Mouse (Mus musculus) central nervous system, embryonic 11.5 days (tissue): Measurements from ENCODE around the gene Klf1. TPM values are rescaled to one million over a fixed set of nuclear protein-coding genes. Genes with fewer than 3 reads are reported as not detected.

Source experiments
- polyA plus RNA-seq: library from polyadenylated mRNA; depleted of rRNA; stranded (reverse); fragments of >200 nt; gene quantifications from 2 replicates; pipeline ENCODE4 v1.2.3, GENCODE M21; 2012; rRNA removed

The Klf1 gene
- 13.0 and 22.9 TPM in 2 replicates for polyA plus RNA-seq

DNA sequence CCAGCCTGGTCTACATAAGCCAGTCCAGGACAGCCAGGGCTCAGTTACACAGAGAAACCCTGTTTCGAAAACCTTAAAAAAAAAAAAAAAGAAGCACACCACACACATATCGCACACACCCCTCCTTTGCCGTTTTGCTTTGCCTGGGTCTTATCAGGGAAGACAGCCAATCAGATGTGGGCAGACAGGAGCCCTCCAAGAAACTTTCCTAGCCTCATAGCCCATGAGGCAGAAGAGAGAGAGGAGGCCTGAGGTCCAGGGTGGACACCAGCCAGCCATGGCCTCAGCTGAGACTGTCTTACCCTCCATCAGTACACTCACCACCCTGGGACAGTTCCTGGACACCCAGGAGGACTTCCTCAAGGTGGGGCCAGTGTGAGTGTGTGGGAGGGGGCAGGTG, at the start of gene Klf1:
Gene Klf1 (plus strand): TSS at position 177 of the 400 bp plus-strand sequence.

GRCm38 (mm10) chr8:84856864-84857441, 44.8 kb upstream of the Klf1 start, which contains the start of gene Farsa:
Gene Farsa, plus strand, starts transcription at chr8:84856989.

DNA sequence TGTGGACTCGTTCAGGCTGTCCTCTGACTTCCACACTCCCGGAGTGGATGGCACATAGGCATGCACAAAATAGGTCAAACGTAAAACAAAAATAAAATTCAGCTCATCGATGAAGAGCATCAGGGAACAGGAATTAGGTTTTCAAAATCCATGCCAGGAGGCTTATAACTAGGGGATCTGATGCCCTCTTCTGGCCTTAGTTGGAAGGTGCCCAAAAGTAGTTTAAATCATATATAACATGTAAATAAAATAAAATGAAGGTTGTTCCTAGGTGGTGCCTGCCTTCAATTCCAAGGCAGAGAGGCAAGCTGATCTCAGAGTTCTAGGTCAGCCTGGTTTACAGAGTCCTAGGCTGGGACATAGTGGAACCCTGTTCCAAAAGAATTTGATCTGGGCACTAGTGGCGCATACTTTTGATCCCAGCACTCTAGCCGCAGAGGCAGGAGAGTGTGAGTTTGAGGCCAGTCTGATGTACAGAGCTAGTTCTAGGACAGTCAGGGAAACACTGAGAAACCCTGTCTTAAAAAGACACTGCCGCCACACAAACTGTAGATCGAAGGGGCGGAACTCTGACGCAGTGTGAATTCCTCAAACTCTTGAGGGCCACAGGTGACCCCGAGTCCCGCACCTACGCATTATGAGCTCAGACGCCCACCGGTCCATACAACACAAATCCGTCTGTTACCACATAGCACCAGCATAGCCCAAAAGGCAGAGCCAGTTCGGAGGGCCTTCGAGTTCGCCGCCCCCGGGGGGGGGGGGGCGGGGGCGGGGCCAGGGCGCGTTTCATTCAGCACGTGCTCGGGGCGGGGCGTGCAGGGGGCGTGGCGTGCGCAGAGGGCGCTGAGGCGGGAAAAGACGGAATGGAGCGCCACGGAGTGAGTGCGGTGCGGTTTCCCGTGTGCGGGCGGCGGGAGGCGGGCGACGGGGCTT, 30.1 kb upstream of the Klf1 start, which contains the start of gene Syce2:
Gene Syce2 (plus strand): TSS at position 736 of the 933 bp plus-strand sequence.

GRCm38 (mm10) chr8:84893709-84894134, 8.0 kb upstream of the Klf1 start, which contains the start of gene Gcdh:
Gene Gcdh, minus strand, starts transcription at chr8:84893921.

GRCm38 (mm10) chr8:84908421-84909161, 6.9 kb downstream of the Klf1 start, which contains the start of gene Dnase2a:
Gene Dnase2a, plus strand, starts transcription at chr8:84908560.

GRCm38 (mm10) chr8:84936962-84937546, 35.3 kb downstream of the Klf1 start, which contains the start of gene Mast1:
Gene Mast1, minus strand, starts transcription at chr8:84937359.

GRCm38 (mm10) chr8:84946528-84947240, 45.0 kb downstream of the Klf1 start, which contains the start of gene Rtbdn:
Gene Rtbdn, plus strand, starts transcription at chr8:84946991.

Other genes with a start within 250 kb of the Klf1 start
- gene Ier2, start 239.1 kb upstream of the Klf1 start, polyA plus RNA-seq: 22.8 and 24.3 TPM in 2 replicates
- gene Trmt1, start 215.6 kb upstream of the Klf1 start, polyA plus RNA-seq: 109 and 112 TPM in 2 replicates
- 55.6 and 88.0 TPM in 2 replicates for gene Nacc1, start 214.1 kb upstream of the Klf1 start, polyA plus RNA-seq
- 6.1 and 7.2 TPM in 2 replicates for gene Lyl1, start 200.5 kb upstream of the Klf1 start, polyA plus RNA-seq
- 2.7 and 4.9 TPM in 2 replicates for gene G430095P16Rik, start 178.9 kb upstream of the Klf1 start, polyA plus RNA-seq
- gene Nfix, start 101.6 kb upstream of the Klf1 start, polyA plus RNA-seq: 7.8 and 9.6 TPM in 2 replicates
- gene Dand5, start 79.1 kb upstream of the Klf1 start, polyA plus RNA-seq: 3.2 and 4.7 TPM in 2 replicates
- 29.3 and 32.5 TPM in 2 replicates for gene Gadd45gip1, start 70.4 kb upstream of the Klf1 start, polyA plus RNA-seq
- 65.7 and 76.9 TPM in 2 replicates for gene Rad23a, start 61.3 kb upstream of the Klf1 start, polyA plus RNA-seq
- 669 and 1,481 TPM in 2 replicates for gene Calr, start 55.0 kb upstream of the Klf1 start, polyA plus RNA-seq
- gene Farsa, start 44.9 kb upstream of the Klf1 start, polyA plus RNA-seq: 97.5 and 98.6 TPM in 2 replicates
- 38.7 and 41.1 TPM in 2 replicates for gene Syce2, start 29.8 kb upstream of the Klf1 start, polyA plus RNA-seq
- gene Gcdh, start 8.0 kb upstream of the Klf1 start, polyA plus RNA-seq: 47.6 and 59.7 TPM in 2 replicates
- gene Dnase2a, start 6.6 kb downstream of the Klf1 start, polyA plus RNA-seq: 8.9 and 10.6 TPM in 2 replicates
- 21.4 and 22.8 TPM in 2 replicates for gene Mast1, start 35.4 kb downstream of the Klf1 start, polyA plus RNA-seq
- 1.1 TPM in 2 replicates for gene Rtbdn, start 45.1 kb downstream of the Klf1 start, polyA plus RNA-seq
- gene Gm49661, start 67.5 kb downstream of the Klf1 start, polyA plus RNA-seq: not detected in 2 replicates
- 836 and 1,138 TPM in 2 replicates for gene Prdx2, start 67.7 kb downstream of the Klf1 start, polyA plus RNA-seq
- 85.7 and 158 TPM in 2 replicates for gene Rnaseh2a, start 67.8 kb downstream of the Klf1 start, polyA plus RNA-seq
- 3.7 and 3.8 TPM in 2 replicates for gene Junb, start 76.8 kb downstream of the Klf1 start, polyA plus RNA-seq
- gene Hook2, start 88.7 kb downstream of the Klf1 start, polyA plus RNA-seq: 12.8 and 15.9 TPM in 2 replicates
- gene Best2, start 112.6 kb downstream of the Klf1 start, polyA plus RNA-seq: 0.04 TPM in 1 of 2 replicates, not detected in the other
- gene Asna1, start 123.4 kb downstream of the Klf1 start, polyA plus RNA-seq: 186 and 196 TPM in 2 replicates
- 185 and 357 TPM in 2 replicates for gene Trir, start 124.9 kb downstream of the Klf1 start, polyA plus RNA-seq
- gene Tnpo2, start 135.0 kb downstream of the Klf1 start, polyA plus RNA-seq: 72.4 and 83.1 TPM in 2 replicates
- 40.9 and 42.1 TPM in 2 replicates for gene Fbxw9, start 158.1 kb downstream of the Klf1 start, polyA plus RNA-seq
- gene Gm5741, start 166.1 kb downstream of the Klf1 start, polyA plus RNA-seq: 0.71 and 0.82 TPM in 2 replicates
- gene Dhps, start 169.8 kb downstream of the Klf1 start, polyA plus RNA-seq: 44.7 and 49.4 TPM in 2 replicates
- 85.3 and 89.8 TPM in 2 replicates for gene Wdr83os, start 178.8 kb downstream of the Klf1 start, polyA plus RNA-seq
- gene Wdr83, start 179.4 kb downstream of the Klf1 start, polyA plus RNA-seq: 72.7 and 84.7 TPM in 2 replicates
- gene Man2b1, start 181.3 kb downstream of the Klf1 start, polyA plus RNA-seq: 18.3 and 21.6 TPM in 2 replicates
- gene Zfp791, start 221.2 kb downstream of the Klf1 start, polyA plus RNA-seq: 1.3 and 2.0 TPM in 2 replicates
- gene Cks1brt, start 250.0 kb downstream of the Klf1 start, polyA plus RNA-seq: not detected in 2 replicates